Mouse (Mus musculus) midbrain, embryonic 15.5 days (tissue): ENCODE results near the gene Vmn2r67. TPM values are rescaled to one million over a fixed set of nuclear protein-coding genes. Genes with fewer than 3 reads are reported as not detected.
"Not testable (repeated sequence)": the region's sequence is repeated elsewhere in the genome, so short reads cannot be mapped to it uniquely, and the experiment has no call there.

Experiments used
- ATAC-seq: fragments of 200-750 bp; cut with Nextera tagmentation; replicated peaks from 2 replicates; pipeline ENCODE4 v1.8.0; 2017; ENCODE audit warnings: moderate TSS enrichment
- H3K27ac ChIP-seq: fragments of 300-500 bp; sonication (generic); 2 replicates; pipeline ENCODE4 v1.5.1; 2015; ENCODE audit warnings: mild to moderate bottlenecking, inconsistent platforms
- H3K27me3 ChIP-seq: fragments of 300-500 bp; sonication (generic); replicated peaks from 2 replicates; pipeline ENCODE4 v1.6.1; 2015; ENCODE audit warnings: inconsistent platforms
- H3K36me3 ChIP-seq: fragments of 300-500 bp; sonication (generic); replicated peaks from 2 replicates; pipeline ENCODE4 v1.6.1; 2015; ENCODE audit warnings: inconsistent platforms
- H3K4me1 ChIP-seq: fragments of 300-500 bp; sonication (generic); 2 replicates; pipeline ENCODE4 v1.6.1; 2015; ENCODE audit warnings: inconsistent platforms
- H3K4me2 ChIP-seq: fragments of 300-500 bp; sonication (generic); 2 replicates; pipeline ENCODE4 v1.6.1; 2015; ENCODE audit warnings: inconsistent platforms, mild to moderate bottlenecking, moderate library complexity
- H3K4me3 ChIP-seq: fragments of 300-500 bp; sonication (generic); 2 replicates; pipeline ENCODE4 v1.5.1; 2015; ENCODE audit warnings: mild to moderate bottlenecking, inconsistent platforms
- H3K9ac ChIP-seq: fragments of 300-500 bp; sonication (generic); 2 replicates; pipeline ENCODE4 v1.6.1; 2015; ENCODE audit warnings: mild to moderate bottlenecking, inconsistent platforms
- H3K9me3 ChIP-seq: fragments of 300-500 bp; sonication (generic); 2 replicates; pipeline ENCODE4 v1.6.1; 2016; ENCODE audit warnings: inconsistent platforms
- WGBS: fragments of 180-500 bp; shearing (Covaris S2); methylation state at CpG from one replicate; pipeline ENCODE4 v1.1.7; 2015; ENCODE audit warnings: mixed read lengths; 5-methylcytosine and 5-hydroxymethylcytosine counted together
- polyA plus RNA-seq: library from polyadenylated mRNA; unstranded; fragments of >200 nt; fragmentation: Nextera tagmentation; extraction: Ambion mirVana; gene quantifications from 2 replicates; pipeline ENCODE4 v1.2.1, GENCODE M21; 2015

Vmn2r67 gene
- not detected in 2 replicates for polyA plus RNA-seq

DNA sequence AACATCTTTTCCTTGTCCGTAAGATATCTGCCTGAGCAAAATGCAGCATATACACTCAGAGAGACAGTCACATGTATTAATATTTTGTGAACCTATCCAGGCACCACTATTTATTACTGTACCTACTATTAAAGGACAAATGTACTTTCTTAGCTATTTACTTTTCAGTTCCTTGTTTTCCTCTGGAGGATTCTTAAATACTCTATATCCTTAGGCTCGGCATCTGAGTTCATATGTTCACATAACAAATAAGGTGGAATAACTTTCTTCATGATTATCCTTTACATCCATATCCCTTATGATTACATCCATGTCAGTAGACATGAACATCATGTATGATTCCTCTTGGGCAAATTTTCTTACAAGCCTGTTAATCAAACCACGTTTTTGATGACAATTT, at the start of gene Vmn2r67:
Gene Vmn2r67 (minus strand): TSS at position 101 of the 400 bp plus-strand sequence.
- H3K36me3 ChIP-seq, result no peaks in the 10 kb centered on the region
- 83% methylated on average over 3 of the region's 3 CpGs for WGBS
- ATAC-seq, result no peak

DNA sequence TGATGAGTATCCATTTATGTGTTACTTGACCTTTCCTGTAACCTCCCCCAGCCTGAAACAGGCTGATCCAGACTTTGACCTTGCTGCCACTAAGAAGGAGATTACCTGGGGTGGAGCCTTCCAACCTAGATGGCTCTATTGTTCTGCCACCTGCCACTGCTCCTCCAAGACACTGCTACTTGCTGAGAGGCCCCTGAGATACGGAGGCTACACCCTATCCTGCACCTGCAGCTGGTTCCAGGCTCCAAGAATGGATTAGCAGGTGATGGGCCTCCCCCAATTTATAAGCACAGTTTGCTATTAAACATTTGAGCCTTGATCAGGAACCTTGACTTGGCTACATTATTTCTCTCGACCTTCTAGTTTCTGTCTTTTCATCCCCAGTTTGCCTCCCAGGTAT, 51.3 kb downstream of the Vmn2r67 start:
- not testable (repeated sequence) for H3K4me1 ChIP-seq, H3K27ac ChIP-seq, H3K36me3 ChIP-seq, H3K9ac ChIP-seq, H3K4me3 ChIP-seq, H3K9me3 ChIP-seq, H3K4me2 ChIP-seq, ATAC-seq, H3K27me3 ChIP-seq
- WGBS, result 39% methylated on average over 2 of the region's 2 CpGs

More for the DNA sequence above, at the start of gene Vmn2r67:
- no peaks in the 10 kb centered on the region for H3K9me3 ChIP-seq
- H3K27ac ChIP-seq, result no peak within 1 kb of the TSS
- H3K27me3 ChIP-seq, result no peaks in the 10 kb centered on the region
- no peak within 1 kb of the TSS for H3K4me3 ChIP-seq
- no peak within 1 kb of the TSS for H3K4me2 ChIP-seq
- H3K4me1 ChIP-seq, result no peaks in the 10 kb centered on the region
- no peak within 1 kb of the TSS for H3K9ac ChIP-seq

Other genes starting within 250 kb of the Vmn2r67 start
- not detected in 2 replicates for gene Vmn2r65, start 191.9 kb downstream of the Vmn2r67 start, polyA plus RNA-seq
- gene Vmn2r66, start 143.7 kb downstream of the Vmn2r67 start, polyA plus RNA-seq, result not detected in 2 replicates
- not detected in 2 replicates for gene Vmn2r68, start 81.8 kb upstream of the Vmn2r67 start, polyA plus RNA-seq